Mouse (Mus musculus) ES-E14 (cell line): ENCODE measurements around the gene Stx8. TPM values are rescaled to one million over a fixed set of nuclear protein-coding genes. Genes with fewer than 3 reads are reported as not detected.

Source experiments
- DNase-seq: peaks from one replicate; pipeline ENCODE4 v3.0.0-alpha.2; 2013; ENCODE audit warnings: low read depth, low spot score
- H3K27ac ChIP-seq: 2 replicates; pipeline ENCODE4 v1.5.1; 2012; ENCODE audit warnings: low read depth, mild to moderate bottlenecking, low read length, moderate library complexity, mixed read lengths; ENCODE audit not compliant: poor library complexity, insufficient read depth, severe bottlenecking
- H3K36me3 ChIP-seq: 2 replicates; pipeline ENCODE4 v1.6.1; 2012; ENCODE audit warnings: mild to moderate bottlenecking, low read length, moderate library complexity, mixed read lengths; ENCODE audit not compliant: control insufficient read depth, poor library complexity, insufficient read depth, severe bottlenecking
- H3K4me1 ChIP-seq, 2 experiments: fragments of 150-350 bp in 1 of 2; sonication (generic) in 1 of 2; 2 replicates each; pipeline ENCODE4 v1.6.1; 2012; ENCODE audit warnings: low read length in 2 of 2, mild to moderate bottlenecking in 1 of 2, mixed read lengths in 1 of 2; ENCODE audit not compliant: control insufficient read depth in 2 of 2, insufficient read depth in 2 of 2, poor library complexity in 1 of 2
- H3K4me3 ChIP-seq, 2 experiments: fragments of 150-350 bp in 1 of 2; sonication (generic) in 1 of 2; 2 replicates each; pipeline ENCODE4 v1.5.1; 2012; ENCODE audit warnings: low read length in 2 of 2, low read depth in 1 of 2, mild to moderate bottlenecking in 1 of 2, mixed read lengths in 1 of 2; ENCODE audit not compliant: insufficient read depth in 1 of 2, poor library complexity in 1 of 2, severe bottlenecking in 1 of 2
- H3K9ac ChIP-seq: 2 replicates; pipeline ENCODE4 v1.6.1; 2012; ENCODE audit warnings: low read depth, mild to moderate bottlenecking, low read length, mixed read lengths; ENCODE audit not compliant: poor library complexity, insufficient read depth, severe bottlenecking
- H3K9me3 ChIP-seq: fragments of 150-350 bp; sonication (generic); 2 replicates; pipeline ENCODE4 v1.6.1; 2012; ENCODE audit warnings: low read depth, mild to moderate bottlenecking, low read length; ENCODE audit not compliant: control insufficient read depth, insufficient read depth
- CHD2 ChIP-seq: IDR thresholded peaks from 2 replicates; pipeline ENCODE4 v1.6.1; 2014; ENCODE audit warnings: mild to moderate bottlenecking, low read depth, low read length, inconsistent platforms
- HCFC1 ChIP-seq: IDR thresholded peaks from 2 replicates; pipeline ENCODE4 v1.6.1; 2012; ENCODE audit warnings: low read length, inconsistent platforms, borderline replicate concordance; ENCODE audit not compliant: insufficient read depth
- MAFK ChIP-seq: IDR thresholded peaks from 2 replicates; pipeline ENCODE4 v1.6.1; 2014; ENCODE audit warnings: mild to moderate bottlenecking, low read depth, low read length, inconsistent platforms; ENCODE audit not compliant: insufficient read depth
- ZC3H11A ChIP-seq: IDR thresholded peaks from 2 replicates; pipeline ENCODE4 v1.6.1; 2012; ENCODE audit warnings: low read depth, mild to moderate bottlenecking, inconsistent platforms, low read length, borderline replicate concordance
- ZNF384 ChIP-seq: IDR thresholded peaks from 2 replicates; pipeline ENCODE4 v1.6.1; 2012; ENCODE audit warnings: low read depth, low read length, inconsistent platforms
- in situ Hi-C, 2 experiments: fragments of 600-800 bp; cut with MboI; formaldehyde crosslinking; loops; one replicate each; pipeline ENCODE4 v1.15.1; 2025; ENCODE audit warnings: low sequenced_read_pairs in 2 of 2, inconsistent platforms in 1 of 2; ENCODE audit not compliant: unreplicated experiment in 2 of 2
- total RNA-seq: library from RNA; depleted of rRNA; stranded (reverse); fragments of 300-350 nt; gene quantifications from 2 replicates; pipeline ENCODE4 v1.2.3, GENCODE M21; 2012; rRNA removed

Gene Stx8
- total RNA-seq: 15.5 and 19.4 TPM in 2 replicates

DNA sequence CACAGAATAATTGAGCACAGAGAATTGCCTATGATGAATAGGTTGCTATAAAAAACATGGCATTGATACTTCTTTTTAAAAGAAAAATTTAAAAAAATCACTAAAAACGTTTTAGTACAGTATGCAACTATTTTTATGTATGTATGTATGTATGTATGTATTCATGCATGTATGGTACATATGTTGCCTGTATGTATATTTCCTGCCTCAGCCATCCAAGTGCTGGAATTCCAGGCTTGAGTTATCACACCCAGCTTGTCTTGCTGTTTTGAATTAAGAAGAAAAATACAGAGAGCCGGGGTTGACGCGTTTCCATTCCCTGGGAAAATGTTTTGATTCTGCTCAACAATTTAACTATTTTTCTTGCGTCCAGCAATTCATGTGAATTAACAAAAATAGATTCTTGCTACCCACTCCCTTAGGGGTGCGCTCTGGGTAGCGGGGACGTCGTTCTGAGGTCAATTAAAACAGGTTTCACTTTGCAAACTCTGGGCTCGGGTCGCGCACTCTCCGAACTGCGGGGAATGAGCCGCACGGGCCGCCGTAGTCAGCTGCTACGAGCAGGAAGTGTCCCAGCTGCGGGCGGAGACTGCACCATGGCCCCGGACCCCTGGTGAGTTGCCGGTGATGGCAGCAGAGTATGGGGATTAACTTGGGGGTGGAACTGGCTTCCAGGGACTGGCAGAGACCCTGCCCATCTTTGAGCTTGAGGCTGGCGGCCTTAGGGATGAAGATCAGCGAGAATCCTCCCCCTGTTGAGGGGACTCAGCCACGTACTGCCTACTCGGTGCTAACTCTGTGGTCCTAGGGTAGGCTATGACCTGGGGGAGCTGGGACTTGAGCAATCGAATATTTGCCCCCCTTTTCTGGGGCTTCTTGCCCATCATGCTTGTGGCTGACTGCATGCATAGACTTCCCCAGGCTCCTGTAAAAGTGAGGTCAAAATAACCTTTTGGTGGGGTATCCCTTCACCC, at the start of gene Stx8:
TSS of gene Stx8 (plus strand) at position 289 of the 974 bp plus-strand sequence.
- H3K4me1 ChIP-seq: 0 out of 4 replicates have a peak, but pooled peaks cover 2% of the 10 kb centered on the region in 2 experiments
- DNase-seq: peak; percentile 65
- in situ Hi-C loops: no loop called here
- H3K36me3 ChIP-seq: peaks cover 4% of the 10 kb centered on the region; the same call in 1 of the 2 replicates
- H3K9me3 ChIP-seq: no peaks in the 10 kb centered on the region
- H3K4me3 ChIP-seq: peak within 1 kb of the TSS; percentile 82 to 86
- no peak for TF ChIP-seq MAFK
- H3K27ac ChIP-seq: no peak within 1 kb of the TSS
- H3K9ac ChIP-seq: peak within 1 kb of the TSS; percentile 83

DNA sequence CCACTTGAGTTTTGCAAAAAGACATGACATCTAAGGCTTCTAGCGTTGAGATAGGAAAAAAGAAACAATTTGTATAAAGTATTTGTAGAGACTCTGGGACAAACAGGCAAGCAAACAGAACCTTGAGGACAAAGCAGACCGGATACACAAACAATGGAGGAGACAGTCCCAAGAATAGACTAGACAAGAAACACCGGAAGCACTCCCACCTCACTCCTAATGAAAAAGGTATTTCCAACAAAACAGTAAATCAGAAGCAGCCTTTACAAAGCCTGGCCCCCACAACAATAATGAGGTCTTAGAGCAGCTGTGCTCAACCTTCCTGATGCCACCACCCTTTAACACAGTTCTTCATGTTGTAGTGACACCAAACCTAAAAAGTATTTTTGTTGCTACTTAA, 48.9 kb upstream of the Stx8 start:
- Histone ChIP-seq H3K36me3 (peaks cover 2% of the 10 kb centered on the region; the same call in 1 of the 2 replicates), H3K4me1 (peaks cover 0 to 2% of the 10 kb centered on the region in 2 experiments; a peak in 1 of 4 replicates), H3K27ac (no peak overlapping the region), H3K9ac (no peak overlapping the region), H3K4me3 (no peak overlapping the region), H3K9me3 (no peaks in the 10 kb centered on the region)
- TF ChIP-seq MAFK: no peak
- no peak for TF ChIP-seq CHD2
- no peak for TF ChIP-seq HCFC1
- no peak for TF ChIP-seq ZC3H11A
- TF ChIP-seq ZNF384: no peak
- no peak for DNase-seq
- in situ Hi-C loops: no loop called here

DNA sequence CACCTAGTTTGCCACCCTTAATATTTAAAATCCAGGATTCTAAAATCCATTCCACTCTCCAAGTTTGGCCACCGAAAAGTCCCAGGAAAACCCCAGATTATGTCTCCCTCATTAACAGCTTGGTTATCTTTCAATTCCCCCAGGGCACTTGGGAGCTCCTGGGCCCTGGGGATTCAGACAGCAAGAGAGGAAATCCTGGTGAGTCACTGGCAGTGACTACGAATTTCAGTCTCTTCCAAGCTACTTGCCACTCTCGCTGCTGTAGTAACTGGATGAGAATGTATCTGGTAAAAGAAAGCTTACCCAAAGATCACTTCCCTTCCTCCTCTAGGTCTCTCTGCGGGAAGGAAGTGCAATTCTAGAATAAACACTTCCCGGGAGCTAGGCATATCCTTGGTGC, 46.4 kb upstream of the Stx8 start:
- Histone ChIP-seq H3K4me3 (no peak overlapping the region), H3K9me3 (no peaks in the 10 kb centered on the region), H3K27ac (no peak overlapping the region), H3K9ac (no peak overlapping the region), H3K4me1 (peaks cover 0 to 2% of the 10 kb centered on the region in 2 experiments; a peak in 1 of 4 replicates), H3K36me3 (no peaks in the 10 kb centered on the region)
- DNase-seq: no peak
- TF ChIP-seq CHD2 (no peak), HCFC1 (no peak), ZNF384 (no peak), MAFK (no peak), ZC3H11A (no peak)
- in situ Hi-C loops: no loop called here

DNA sequence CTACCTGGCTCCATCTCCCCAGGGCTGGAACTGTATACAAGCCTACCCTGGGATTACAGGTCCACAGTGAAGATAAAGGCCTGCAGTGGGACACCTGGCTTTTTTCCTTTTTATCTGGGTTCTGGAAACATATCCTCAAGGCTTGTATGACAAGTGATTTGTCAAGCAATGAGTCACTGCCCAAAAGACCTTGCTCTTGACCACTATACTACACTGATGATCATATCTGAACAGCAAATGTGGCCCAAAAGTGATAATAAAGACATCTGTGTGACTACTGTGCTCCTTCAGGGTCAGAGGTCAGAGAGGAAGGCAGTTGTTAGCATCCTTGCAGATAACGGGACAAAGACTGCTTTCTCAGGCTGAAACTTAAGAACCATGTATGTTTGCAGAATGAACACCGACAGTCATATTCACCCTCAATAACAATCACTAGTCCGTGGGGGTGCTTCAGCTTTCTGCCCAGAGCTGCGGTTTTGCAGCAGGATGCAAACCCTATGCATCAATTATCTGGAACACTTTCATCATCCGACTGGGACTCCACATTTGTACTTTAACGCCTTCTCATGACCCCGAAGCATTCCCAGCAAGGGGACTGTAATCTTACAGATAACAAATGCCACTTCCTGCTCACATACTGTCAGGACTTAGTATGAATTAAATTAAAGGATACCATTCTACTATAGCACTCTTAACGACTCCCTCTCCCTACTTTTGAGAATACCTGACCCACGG, 45.6 kb upstream of the Stx8 start:
- no peak overlapping the region for H3K27ac ChIP-seq
- TF ChIP-seq CHD2 (no peak), HCFC1 (no peak), MAFK (no peak), ZC3H11A (no peak), ZNF384 (no peak)
- peaks cover 0 to 2% of the 10 kb centered on the region in 2 experiments; a peak in 1 of 4 replicates for H3K4me1 ChIP-seq
- no peak overlapping the region for H3K9ac ChIP-seq
- in situ Hi-C loops: no loop called here
- peak overlapping the region in 1 of 2 experiments; percentile 8; a peak in 1 of 4 replicates for H3K4me3 ChIP-seq
- H3K9me3 ChIP-seq: no peaks in the 10 kb centered on the region
- DNase-seq: no peak
- H3K36me3 ChIP-seq: peaks cover 2% of the 10 kb centered on the region; the same call in 1 of the 2 replicates
